Mouse (Mus musculus) frontal cortex, postnatal 36 days (tissue): ENCODE measurements at regions not wholly inside any gene's neighbourhood (a gene's known extent, or its start where the extent isn't known, plus 50 kb on each side); places are given as distances from the start of the nearest gene placed in this dataset.

Experiments used
- DNase-seq, 2 experiments: peaks; one replicate each; pipeline ENCODE4 v3.0.0; 2022; ENCODE audit warnings: low spot score in 2 of 2

DNA sequence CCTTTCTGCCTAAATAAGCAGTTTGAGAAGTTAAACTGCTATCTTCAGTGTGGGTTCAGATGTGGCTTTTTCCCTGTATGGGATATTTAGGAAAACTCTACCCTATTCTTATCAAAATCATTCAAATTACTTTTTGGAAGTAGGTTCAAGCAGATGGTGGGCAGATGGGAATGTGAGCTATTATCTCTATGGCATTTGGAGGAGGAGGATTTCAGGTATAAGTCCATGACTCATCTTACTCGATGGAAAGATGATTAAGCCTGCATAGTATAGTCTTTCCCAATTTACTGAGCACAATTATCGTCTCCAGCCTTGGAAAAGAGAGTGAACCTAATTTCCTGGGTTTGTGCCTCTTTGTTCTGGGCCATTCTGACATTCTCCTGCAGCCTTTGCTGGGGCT is 1413.2 kb downstream of the D3Ertd751e start:
- DNase-seq, result peak in 1 of 2 experiments; percentile 18

DNA sequence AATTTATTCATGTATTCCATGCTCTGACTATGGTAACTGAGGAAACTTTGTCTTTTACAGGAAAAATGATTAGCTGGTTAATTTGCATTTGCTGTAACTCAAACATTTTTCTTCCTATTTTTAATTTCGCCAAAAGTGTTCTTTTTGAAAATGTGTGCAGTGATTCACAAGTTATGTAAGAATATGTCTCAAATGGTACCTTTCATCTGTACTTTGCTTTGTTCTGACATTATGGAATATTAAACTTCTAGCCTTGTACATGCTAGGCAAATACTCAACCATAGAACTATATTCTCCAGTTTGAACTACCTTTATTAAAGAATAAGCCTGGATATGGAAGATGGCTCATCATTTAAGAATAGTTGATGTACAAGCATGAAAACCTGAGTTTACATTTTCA is 1418.1 kb downstream of the D3Ertd751e start:
- no peak for DNase-seq

DNA sequence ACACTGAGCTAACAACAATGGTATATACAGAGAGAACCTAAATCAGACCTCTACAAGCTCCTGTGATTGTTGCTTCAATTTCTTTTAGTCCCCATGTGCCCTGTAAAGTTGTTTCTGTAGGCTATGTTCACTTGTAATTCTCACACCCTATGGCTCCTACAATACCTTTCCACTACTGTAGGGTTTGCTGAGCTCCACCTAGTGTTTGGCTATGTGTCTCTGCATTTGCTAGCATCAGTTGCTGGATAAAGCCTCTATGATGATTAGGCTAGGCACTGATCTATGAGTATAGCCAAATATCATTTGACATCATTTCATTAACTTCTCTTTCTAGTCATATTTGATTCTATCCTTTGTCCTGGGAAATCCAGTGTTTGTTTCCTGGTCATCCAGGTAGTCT is 1440.4 kb downstream of the D3Ertd751e start:
- no peak for DNase-seq

DNA sequence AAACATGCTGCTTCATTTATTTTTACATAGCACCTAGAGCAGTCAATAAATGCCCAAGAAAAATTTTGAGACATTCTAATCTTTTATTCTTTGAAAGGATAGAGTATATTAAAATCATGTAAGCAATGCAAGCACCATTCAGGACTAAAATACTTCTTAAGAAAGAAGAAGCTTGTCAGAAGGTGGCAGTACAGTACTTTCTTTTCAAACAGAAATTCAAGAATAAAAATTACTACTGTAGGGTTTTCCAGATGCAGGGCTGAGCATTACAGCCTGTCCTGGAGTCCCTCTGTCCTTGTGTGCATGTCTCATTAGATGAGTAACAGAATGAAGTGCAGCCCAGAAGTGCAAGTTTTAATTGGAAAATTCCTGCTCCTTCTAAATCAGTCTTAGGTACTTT is 1457.5 kb downstream of the D3Ertd751e start:
- no peak for DNase-seq

DNA sequence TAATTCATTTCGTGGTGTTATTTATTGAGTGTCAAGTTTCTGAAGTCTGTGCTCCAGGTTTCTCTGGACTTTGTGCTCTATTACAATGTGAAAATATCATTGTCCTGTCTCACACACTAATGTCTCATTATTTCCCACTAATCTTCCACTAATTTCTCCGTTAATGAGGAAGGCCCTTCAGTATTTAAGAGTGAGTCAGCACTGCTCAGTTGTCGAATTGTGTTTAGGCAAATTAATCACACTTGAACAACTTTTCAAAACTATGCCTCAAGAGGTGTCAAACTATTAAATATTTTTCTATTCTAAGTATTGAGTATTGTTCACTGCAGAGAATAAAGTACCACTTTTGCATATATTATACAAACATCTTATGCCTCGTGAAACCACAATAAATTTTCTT is 1467.2 kb downstream of the D3Ertd751e start:
- no peak for DNase-seq

DNA sequence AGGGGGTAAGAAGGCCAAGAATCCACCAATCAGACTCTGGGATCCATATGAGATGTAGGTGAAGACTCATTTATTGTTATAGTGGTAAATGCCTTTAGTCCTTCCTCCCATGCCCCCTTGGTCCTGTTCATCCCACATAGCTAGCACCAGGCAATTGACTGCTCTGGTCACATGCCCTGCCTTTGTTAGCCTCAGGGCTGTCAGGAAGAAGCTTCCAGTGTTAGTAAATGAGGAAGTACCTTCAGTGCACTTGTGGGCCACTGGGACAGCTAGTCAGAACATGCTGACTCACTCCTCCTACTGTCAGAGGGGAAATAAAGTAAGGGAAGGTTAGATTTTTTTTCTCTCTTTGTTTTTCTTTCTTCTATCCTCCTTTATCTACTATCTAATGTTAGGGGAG is 1476.3 kb downstream of the D3Ertd751e start:
- no peak for DNase-seq

DNA sequence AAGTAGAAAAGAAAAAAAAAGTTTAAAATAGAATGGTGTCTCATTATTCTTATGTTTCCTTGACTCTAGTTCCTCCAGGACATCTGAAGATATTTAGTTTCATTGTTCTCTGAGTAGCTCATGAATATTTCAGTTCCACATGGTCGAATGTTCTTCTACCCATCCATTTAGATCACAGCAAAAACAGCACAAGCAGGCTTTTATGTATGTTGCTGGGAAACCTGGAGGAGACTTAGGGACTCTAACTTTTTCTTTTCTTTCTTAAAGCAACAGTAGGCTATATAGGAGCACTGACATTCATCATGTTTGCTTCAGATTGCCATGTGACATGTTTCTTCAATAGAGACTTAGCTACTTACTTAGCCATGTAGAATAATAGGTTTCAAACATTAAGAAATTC is 1504.2 kb downstream of the D3Ertd751e start:
- no peak for DNase-seq
